In the genomic region with DNA sequence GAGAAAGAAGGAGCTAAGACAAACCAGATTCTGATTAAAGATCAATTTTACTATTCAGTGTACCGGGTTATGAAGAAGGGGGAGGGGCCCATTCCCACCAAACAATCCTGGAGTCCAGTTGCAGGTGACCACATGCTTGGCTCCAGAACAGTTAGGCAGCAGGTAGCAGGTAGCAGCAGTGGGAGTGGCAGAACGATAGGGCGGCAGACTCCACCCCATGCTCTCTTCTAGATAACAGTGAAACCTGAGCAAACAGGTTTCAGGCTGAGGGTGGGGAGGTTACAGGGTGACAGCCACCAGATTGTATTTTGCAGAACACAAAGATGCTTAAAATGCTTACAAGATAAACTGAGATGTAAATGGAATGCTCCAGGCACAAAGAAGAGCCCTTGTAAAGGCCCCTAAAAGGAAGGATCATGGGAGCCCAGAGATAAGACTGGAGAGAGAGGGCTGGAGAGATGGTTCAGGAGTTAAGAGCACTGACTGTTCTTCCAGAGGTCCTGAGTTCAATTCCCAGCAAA, we compare ENCODE assay signal across 28 mouse cellular contexts. TPM values are rescaled to one million over a fixed set of nuclear protein-coding genes. Genes with fewer than 3 reads are reported as not detected.
DNase-seq lines count a peak whose midpoint lies in the region; ATAC-seq and TF ChIP-seq lines count a peak whose summit lies in the region.
"Had no signal": no experiment of that assay in that cellular context is flagged by ENCODE, and none has a peak within 500 bp of the region (broad histone marks: within the 10 kb centered on the region; RNA-seq: fewer than 3 reads in every experiment).

No protein-coding gene starts in this region.

- no peak overlapping the region for H3K4me2 ChIP-seq in lung, embryonic 16.5 days (ENCODE audit: low read depth, low read length)
- H3K4me2 ChIP-seq in lung, postnatal 0 days (replicated peaks; ENCODE audit: low read depth, low read length): no peak overlapping the region
- no peak overlapping the region for H3K4me2 ChIP-seq in stomach, embryonic 14.5 days (replicated peaks; ENCODE audit: low read depth, low read length)
- no peak overlapping the region for H3K4me2 ChIP-seq in neural tube, embryonic 15.5 days
- H3K4me2 ChIP-seq: heart, embryonic 13.5 days; hindbrain, embryonic 14.5 days; limb, embryonic 12.5 days; liver, embryonic 15.5 days; midbrain, embryonic 13.5 days had no signal

- no peak overlapping the region for H3K9ac ChIP-seq in lung, embryonic 16.5 days (ENCODE audit: low read length)
- no peak overlapping the region for H3K9ac ChIP-seq in lung, postnatal 0 days (replicated peaks; ENCODE audit: low read depth)
- no peak overlapping the region for H3K9ac ChIP-seq in stomach, embryonic 14.5 days (replicated peaks; ENCODE audit: low read depth, low read length)
- no peak overlapping the region for H3K9ac ChIP-seq in neural tube, embryonic 15.5 days (replicated peaks)
- H3K9ac ChIP-seq: forebrain, postnatal 0 days; heart, embryonic 13.5 days; hindbrain, embryonic 14.5 days; limb, embryonic 12.5 days; liver, embryonic 15.5 days; midbrain, embryonic 13.5 days had no signal

- no peak for TF ChIP-seq CTCF in lung, adult 2 months (IDR thresholded peaks at IDR 0.05; ENCODE audit: insufficient read depth, low read length)
- no peak for TF ChIP-seq CTCF in lung, postnatal 0 days (IDR thresholded peaks at IDR 0.05)

- peak; percentile 45; the same call in 1 of the 2 replicates for ATAC-seq in lung, embryonic 16.5 days (ENCODE audit: low read depth)
- peak; percentile 59 for ATAC-seq in lung, postnatal 0 days
- peak; percentile 33; the same call in 1 of the 2 replicates for ATAC-seq in stomach, embryonic 14.5 days (ENCODE audit: insufficient number of reproducible peaks, insufficient read depth, low FRiP score, low read depth)
- ATAC-seq in neural tube, embryonic 15.5 days (ENCODE audit: low FRiP score): no peak
- ATAC-seq: forebrain, postnatal 0 days; midbrain, embryonic 13.5 days had no signal

- H3K27ac ChIP-seq in lung, embryonic 16.5 days (ENCODE audit: low read length): no peak overlapping the region
- H3K27ac ChIP-seq in lung, postnatal 0 days (ENCODE audit: low read length): no peak overlapping the region
- no peak overlapping the region for H3K27ac ChIP-seq in stomach, embryonic 14.5 days (ENCODE audit: low read length)
- H3K27ac ChIP-seq in neural tube, embryonic 15.5 days (replicated peaks): no peak overlapping the region
- H3K27ac ChIP-seq: heart, embryonic 13.5 days; hindbrain, embryonic 14.5 days; limb, embryonic 12.5 days; liver, embryonic 15.5 days; macrophage; midbrain, embryonic 13.5 days had no signal

- no peaks in the 10 kb centered on the region for H3K4me1 ChIP-seq in lung, embryonic 16.5 days (replicated peaks; ENCODE audit: control insufficient read depth, insufficient read depth, low read length)
- H3K4me1 ChIP-seq in lung, adult 2 months (ENCODE audit: control insufficient read depth, insufficient read depth, low read length): no peaks in the 10 kb centered on the region
- H3K4me1 ChIP-seq in lung, postnatal 0 days (ENCODE audit: insufficient read depth, low read depth, low read length): no peaks in the 10 kb centered on the region
- H3K4me1 ChIP-seq in stomach, embryonic 14.5 days (ENCODE audit: control insufficient read depth, insufficient read depth, low read length): no peaks in the 10 kb centered on the region
- no peaks in the 10 kb centered on the region for H3K4me1 ChIP-seq in neural tube, embryonic 15.5 days
- H3K4me1 ChIP-seq: limb, embryonic 12.5 days had no signal

- no peak for DNase-seq in lung, adult 2 months
- DNase-seq in ZHBTc4 (ENCODE audit: low read depth, low spot score): peak; percentile 53
- DNase-seq in lung, postnatal 0 days (ENCODE audit: low spot score): no peak
- DNase-seq in gastrocnemius, postnatal 36 days: no peak
- no peak for DNase-seq in spleen, postnatal 10 days (ENCODE audit: low spot score in 2 of 2)
- DNase-seq: adrenal gland, postnatal 25 days; cerebellum, adult 11-12 months; cerebellum, postnatal 10 days; forebrain, postnatal 0 days; heart, postnatal 10 days; kidney, adult 11 months; kidney, postnatal 14 days; layer of hippocampus, adult 9-11 months; right cerebral cortex, postnatal 25 days; spleen, adult 18-20 months; thymus, postnatal 14 days had no signal

- H3K36me3 ChIP-seq in lung, embryonic 16.5 days (ENCODE audit: control insufficient read depth, insufficient read depth, low read length): no peaks in the 10 kb centered on the region
- H3K36me3 ChIP-seq in lung, postnatal 0 days (ENCODE audit: insufficient read depth, low read length): no peaks in the 10 kb centered on the region
- H3K36me3 ChIP-seq in stomach, embryonic 14.5 days (ENCODE audit: control insufficient read depth, insufficient read depth, low read length): no peaks in the 10 kb centered on the region
- H3K36me3 ChIP-seq in neural tube, embryonic 15.5 days: no peaks in the 10 kb centered on the region
- H3K36me3 ChIP-seq: G1E; heart, embryonic 13.5 days; limb, embryonic 12.5 days; liver, embryonic 15.5 days; midbrain, embryonic 13.5 days had no signal

- H3K27me3 ChIP-seq in lung, embryonic 16.5 days (ENCODE audit: control insufficient read depth, insufficient read depth, low read depth, low read length): no peaks in the 10 kb centered on the region
- no peaks in the 10 kb centered on the region for H3K27me3 ChIP-seq in lung, postnatal 0 days (replicated peaks; ENCODE audit: insufficient read depth, low read length)
- H3K27me3 ChIP-seq in stomach, embryonic 14.5 days (ENCODE audit: control insufficient read depth, insufficient read depth, low read length): no peaks in the 10 kb centered on the region
- H3K27me3 ChIP-seq in neural tube, embryonic 15.5 days (replicated peaks): no peaks in the 10 kb centered on the region
- H3K27me3 ChIP-seq: CH12.LX; heart, embryonic 13.5 days; limb, embryonic 12.5 days; liver, embryonic 15.5 days; midbrain, embryonic 13.5 days had no signal

- peak; percentile 74 for TF ChIP-seq EP300 in lung, postnatal 0 days (IDR thresholded peaks at IDR 0.05)

- TF ChIP-seq POLR2A in lung, adult 2 months (IDR thresholded peaks at IDR 0.05; ENCODE audit: borderline replicate concordance, extremely low read depth, low read depth, low read length): no peak

- no peak overlapping the region for H3K4me3 ChIP-seq in lung, embryonic 16.5 days (ENCODE audit: low read length)
- H3K4me3 ChIP-seq in lung, adult 2 months (replicated peaks; ENCODE audit: extremely low read depth, low read depth, low read length): no peak overlapping the region
- no peak overlapping the region for H3K4me3 ChIP-seq in lung, postnatal 0 days (ENCODE audit: low read depth, low read length)
- H3K4me3 ChIP-seq in stomach, embryonic 14.5 days (ENCODE audit: low read depth, low read length): no peak overlapping the region
- H3K4me3 ChIP-seq in neural tube, embryonic 15.5 days (replicated peaks): no peak overlapping the region
- H3K4me3 ChIP-seq: erythroblast, embryonic 14.5 days; heart, embryonic 13.5 days; limb, embryonic 12.5 days; liver, embryonic 15.5 days; midbrain, embryonic 13.5 days had no signal

- intact Hi-C loops in gastrocnemius, postnatal 36 days (cut with DNase I): no loop called here

- 34% methylated on average over 3 of the region's 3 CpGs for WGBS in lung, embryonic 16.5 days
- WGBS in lung, adult 2 months: 64% methylated on average over 3 of the region's 3 CpGs
- 42% methylated on average over 3 of the region's 3 CpGs for WGBS in lung, postnatal 0 days
- 55% methylated on average over 3 of the region's 3 CpGs for WGBS in stomach, embryonic 14.5 days
- 79% methylated on average over 3 of the region's 3 CpGs for WGBS in neural tube, embryonic 15.5 days

- no peaks in the 10 kb centered on the region for H3K9me3 ChIP-seq in lung, embryonic 16.5 days (ENCODE audit: control insufficient read depth, low read length)
- H3K9me3 ChIP-seq in lung, postnatal 0 days (ENCODE audit: low read length): no peaks in the 10 kb centered on the region
- H3K9me3 ChIP-seq in stomach, embryonic 14.5 days (ENCODE audit: control insufficient read depth, low read depth, low read length): no peaks in the 10 kb centered on the region
- H3K9me3 ChIP-seq in neural tube, embryonic 15.5 days (replicated peaks): no peaks in the 10 kb centered on the region
- H3K9me3 ChIP-seq: G1E; heart, embryonic 13.5 days; limb, embryonic 12.5 days; liver, embryonic 15.5 days; midbrain, embryonic 13.5 days had no signal

RNA-seq across cellular contexts. Expression of gene Arl4c, which starts 56.4 kb away (rescaled TPM):
- polyA plus RNA-seq in lung, embryonic 16.5 days (2015; fragmentation: Nextera tagmentation; extraction: Ambion mirVana): 15.2 and 17.0 TPM in 2 replicates
- 17.6 and 22.1 TPM in 2 replicates for polyA plus RNA-seq in lung, adult 2 months (2012; rRNA removed)
- polyA plus RNA-seq in lung, postnatal 0 days (2015; fragmentation: Nextera tagmentation; extraction: Ambion mirVana): 24.9 and 28.1 TPM in 2 replicates
- polyA plus RNA-seq in stomach, embryonic 14.5 days (2014; fragmentation: Nextera tagmentation; extraction: Ambion mirVana): 6.5 TPM in 2 replicates
- 1 to 10 TPM in 1 of 2 experiments, under 1 TPM in 1; 0.96 to 1.2 TPM for total RNA-seq in gastrocnemius, postnatal 36 days (2021)
- 38.1 and 43.5 TPM in 2 replicates for polyA plus RNA-seq in neural tube, embryonic 15.5 days (2015; fragmentation: Nextera tagmentation; extraction: Ambion mirVana)
- polyA plus RNA-seq: G1E had no signal
